Mouse (Mus musculus) lung, postnatal 14 days (tissue): Measurements from ENCODE around the gene Olfr222.

Experiments used
- DNase-seq: peaks from one replicate; pipeline ENCODE4 v3.0.0; 2021

The Olfr222 gene

GRCm38 (mm10) chr11:59538387-59538786 is 37.6 kb downstream of the Olfr222 start:
- peak; percentile 81 for DNase-seq

GRCm38 (mm10) chr11:59537218-59538130 is 38.6 kb downstream of the Olfr222 start:
- DNase-seq, result peak; percentile 54

- DNase-seq, result no peak
These were observed 44.5 kb downstream of the Olfr222 start for GRCm38 (mm10) chr11:59531562-59531961.

GRCm38 (mm10) chr11:59530870-59531535 is 45.0 kb downstream of the Olfr222 start:
- no peak for DNase-seq

GRCm38 (mm10) chr11:59530221-59530620 is 45.8 kb downstream of the Olfr222 start:
- no peak for DNase-seq

GRCm38 (mm10) chr11:59526472-59527080 is 49.5 kb downstream of the Olfr222 start, which contains the start of gene Zkscan17:
Gene Zkscan17 (minus strand): TSS chr11:59526751.
- peak; percentile 20 for DNase-seq

GRCm38 (mm10) chr11:59525237-59525636 is 50.8 kb downstream of the Olfr222 start:
- peak; percentile 87 for DNase-seq

- no peak for DNase-seq
These were observed 51.9 kb downstream of the Olfr222 start for GRCm38 (mm10) chr11:59524150-59524549.
